Mouse (Mus musculus) frontal cortex, postnatal 25 days (tissue): ENCODE results near the gene Scgb2b11.
"Not testable (repeated sequence)": the region's sequence is repeated elsewhere in the genome, so short reads cannot be mapped to it uniquely, and the experiment has no call there.

ENCODE experiments used
- DNase-seq, 2 experiments: peaks; one replicate each; pipeline ENCODE4 v3.0.0; 2022; ENCODE audit warnings: low spot score in 2 of 2

Scgb2b11 gene

GRCm38 (mm10) chr7:32211045-32211444, at the start of gene Scgb2b11:
Gene Scgb2b11 (minus strand): TSS chr7:32211145.
- DNase-seq = not testable (repeated sequence)

GRCm38 (mm10) chr7:32222540-32222939, 11.6 kb upstream of the Scgb2b11 start, which contains the start of gene Scgb1b11:
Gene Scgb1b11 (plus strand): TSS chr7:32222840.
- DNase-seq = not testable (repeated sequence)
